Mouse (Mus musculus): ENCODE measurements around the gene Kat6b.

Gene Kat6b

DNA sequence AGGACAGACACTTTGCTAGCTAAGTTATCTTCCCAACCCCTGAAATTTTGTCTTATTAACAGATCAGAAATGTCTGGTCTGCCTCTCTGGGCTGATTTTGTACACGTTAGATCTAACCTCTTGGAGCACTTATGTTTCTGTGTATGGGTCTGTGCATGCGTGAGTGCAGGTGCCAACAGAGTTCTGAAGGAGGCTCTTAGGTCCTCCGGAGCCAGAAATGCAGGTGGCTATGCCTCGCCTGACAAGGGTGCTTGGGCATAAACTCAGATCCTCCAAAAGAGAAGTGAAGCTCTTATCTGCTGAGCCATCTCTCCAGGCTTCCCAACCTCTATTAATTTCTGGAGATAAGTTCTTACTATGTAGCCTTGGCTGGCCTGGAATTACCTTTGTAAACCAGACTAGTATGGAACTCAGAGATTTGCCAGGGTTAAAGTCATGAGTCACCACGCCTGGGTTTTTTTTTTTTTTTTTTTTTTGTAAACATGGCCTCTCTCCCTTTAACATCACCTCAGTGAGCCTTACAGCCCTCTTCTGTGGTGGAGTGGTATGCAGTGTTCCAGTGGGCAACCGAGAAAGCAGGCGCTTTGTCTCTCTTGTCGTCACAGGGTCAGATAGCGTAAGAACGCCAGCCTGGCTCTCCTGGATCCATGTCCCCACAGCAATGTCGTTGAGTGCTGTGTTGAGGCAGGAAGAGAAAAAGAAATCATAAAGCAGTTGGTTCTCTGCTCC lies 79.4 kb downstream of the Kat6b start:
- no peak for DNase-seq (ENCODE audit: low read depth, low spot score)

DNA sequence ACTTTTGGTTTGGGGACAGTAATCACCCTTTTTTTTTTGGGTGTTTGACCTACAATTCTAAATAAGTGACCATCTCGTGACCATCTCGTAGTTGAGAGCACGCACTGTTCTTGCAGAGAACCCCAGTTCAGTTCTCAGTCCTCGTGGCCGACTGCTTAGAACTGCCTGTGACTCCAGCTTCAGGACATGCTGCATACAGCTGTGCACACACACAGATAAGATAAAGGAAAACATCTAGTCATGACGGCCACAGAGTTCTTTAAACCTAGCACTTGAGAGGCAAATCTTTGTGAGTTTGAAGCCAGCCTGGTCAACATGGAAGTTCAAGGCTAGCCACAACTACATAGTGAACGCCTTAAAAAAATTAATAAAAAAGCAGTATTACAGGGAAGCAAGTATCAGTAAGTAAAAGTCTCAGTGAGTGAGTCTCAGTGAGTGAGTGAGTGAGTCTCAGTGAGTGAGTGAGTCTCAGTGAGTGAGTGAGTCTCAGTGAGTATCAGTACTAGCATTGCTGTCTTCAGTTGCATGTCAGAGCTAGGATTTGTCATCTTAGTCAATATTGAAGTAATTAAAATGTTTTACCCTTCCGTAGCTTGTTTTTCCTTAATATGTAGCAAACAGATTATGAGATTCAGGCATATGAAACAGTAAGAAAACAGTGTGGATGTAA lies 80.3 kb downstream of the Kat6b start:
- DNase-seq (ENCODE audit: low read depth, low spot score): no peak

GRCm38 (mm10) chr14:21563584-21564118 lies 82.4 kb downstream of the Kat6b start:
- DNase-seq (ENCODE audit: low read depth, low spot score): no peak

DNA sequence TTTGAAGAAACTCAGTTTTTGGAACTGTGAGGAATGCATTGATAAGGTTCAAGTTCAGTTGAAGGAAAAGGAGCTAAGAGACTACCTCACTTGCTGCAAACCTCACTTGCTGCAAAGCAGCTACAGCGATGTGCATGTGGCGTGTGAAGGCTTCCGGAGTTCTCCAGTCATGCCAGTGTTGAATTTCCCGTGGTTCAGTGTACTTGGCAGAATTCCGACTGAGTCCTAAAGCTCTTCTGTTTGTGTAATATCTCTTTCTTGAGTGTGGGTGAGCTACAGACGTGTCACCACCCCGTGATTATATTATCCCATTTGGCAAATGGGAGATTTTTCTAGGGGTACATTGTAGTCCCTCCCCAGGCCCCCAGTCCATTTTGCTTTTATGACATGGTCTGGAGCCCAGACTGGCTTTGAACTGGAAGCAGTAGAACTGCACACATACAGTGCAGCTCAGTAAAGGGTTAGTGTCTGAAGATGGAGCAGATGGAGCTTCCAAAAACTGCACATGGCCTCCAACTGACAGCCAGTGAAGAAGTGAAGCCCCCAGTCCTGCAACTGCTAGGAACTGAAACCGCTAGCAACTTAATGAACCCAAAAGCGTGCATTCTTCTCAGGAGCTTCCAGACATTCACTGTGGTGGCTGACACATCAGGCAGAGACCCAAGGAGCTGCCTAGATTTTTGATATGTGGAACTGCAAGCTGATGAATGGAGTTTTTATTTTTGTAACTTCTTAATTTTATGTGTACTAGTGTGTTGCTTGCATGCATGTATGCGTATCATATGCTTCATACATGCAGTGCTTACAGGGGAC lies 84.5 kb downstream of the Kat6b start:
- no peak for DNase-seq (ENCODE audit: low read depth, low spot score)

DNA sequence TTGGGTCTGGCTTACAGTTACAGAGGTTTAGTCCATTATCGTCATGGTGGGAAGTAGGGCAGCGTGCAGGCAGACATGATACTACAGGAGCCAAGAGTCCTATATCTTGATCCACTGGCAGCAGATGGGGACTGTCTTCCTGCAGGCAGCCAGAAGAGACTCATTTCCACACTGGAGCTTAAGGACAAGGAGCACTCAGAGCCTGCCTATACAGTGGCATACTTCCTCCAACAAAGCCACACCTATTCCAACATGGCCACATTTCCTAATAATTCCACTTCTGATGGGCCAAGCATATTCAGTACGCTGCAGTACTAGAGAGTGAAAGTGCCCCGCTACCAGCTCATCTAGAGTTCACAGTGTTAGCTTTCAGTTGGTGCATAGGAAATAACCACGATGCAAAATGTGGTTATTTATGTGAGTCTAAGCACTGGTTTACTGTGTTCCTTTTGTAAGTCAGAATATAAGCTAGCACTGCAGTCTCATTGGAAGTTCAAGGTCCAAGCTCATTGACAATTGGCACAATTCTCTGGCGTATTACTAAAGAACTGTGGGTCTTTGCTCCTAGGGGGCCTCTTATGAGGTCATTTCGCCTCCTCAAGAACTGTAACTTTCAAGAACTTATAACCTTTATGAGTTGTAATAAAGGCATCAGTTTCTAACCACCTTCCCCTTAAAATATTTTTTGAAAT lies 86.2 kb downstream of the Kat6b start:
- DNase-seq (ENCODE audit: low read depth, low spot score): no peak

- no peak for DNase-seq (ENCODE audit: low read depth, low spot score)
Measured at GRCm38 (mm10) chr14:21568821-21569220, 87.6 kb downstream of the Kat6b start.

- no peak for DNase-seq (ENCODE audit: low read depth, low spot score)
Measured at GRCm38 (mm10) chr14:21574686-21575309, 93.6 kb downstream of the Kat6b start.

- no peak for DNase-seq (ENCODE audit: low read depth, low spot score)
Measured at GRCm38 (mm10) chr14:21576867-21577266, 95.6 kb downstream of the Kat6b start.

GRCm38 (mm10) chr14:21581198-21581597 lies 100.0 kb downstream of the Kat6b start:
- DNase-seq (ENCODE audit: low read depth, low spot score): peak; percentile 43

DNA sequence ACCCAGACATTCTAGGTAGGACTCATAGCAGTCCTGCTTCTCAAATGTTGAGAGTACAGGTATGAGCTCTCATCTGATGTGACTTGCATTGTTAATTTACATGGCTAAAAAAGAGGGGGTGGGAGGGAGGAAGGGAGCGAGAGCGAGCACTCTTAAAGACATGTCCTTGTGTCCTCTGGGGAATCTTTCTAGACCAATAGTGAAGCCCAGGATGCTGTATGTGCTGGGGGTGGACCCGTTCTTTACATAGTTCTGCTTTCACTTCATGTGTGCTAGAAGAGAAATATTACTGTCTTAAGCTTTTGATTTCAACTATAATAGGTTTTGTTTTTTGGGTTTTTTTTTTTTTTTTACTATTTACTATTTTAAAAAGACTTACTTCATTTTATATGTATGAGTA lies 101.1 kb downstream of the Kat6b start:
- no peak for DNase-seq (ENCODE audit: low read depth, low spot score)

DNA sequence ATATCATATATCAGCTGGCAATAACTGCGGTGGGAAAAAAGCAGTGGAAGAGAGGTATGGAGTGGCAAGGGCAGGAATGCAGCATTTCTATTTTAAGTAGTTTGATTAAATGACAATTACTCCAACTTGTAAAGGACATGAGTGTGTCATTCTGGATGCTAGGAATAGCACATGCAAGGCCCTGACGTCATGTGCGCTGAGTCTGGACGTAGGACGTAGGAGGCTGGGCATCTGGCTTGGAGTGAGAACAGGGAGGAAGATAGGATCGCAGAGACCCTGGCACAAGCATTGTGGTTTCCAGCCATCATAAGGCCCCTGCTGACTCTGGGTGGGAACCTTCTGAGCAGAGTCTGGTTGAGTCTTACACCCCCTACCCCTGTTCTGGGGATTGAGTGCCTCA lies 101.8 kb downstream of the Kat6b start:
- DNase-seq (ENCODE audit: low read depth, low spot score): no peak

GRCm38 (mm10) chr14:21583868-21584267 lies 102.6 kb downstream of the Kat6b start:
- no peak for DNase-seq (ENCODE audit: low read depth, low spot score)

DNA sequence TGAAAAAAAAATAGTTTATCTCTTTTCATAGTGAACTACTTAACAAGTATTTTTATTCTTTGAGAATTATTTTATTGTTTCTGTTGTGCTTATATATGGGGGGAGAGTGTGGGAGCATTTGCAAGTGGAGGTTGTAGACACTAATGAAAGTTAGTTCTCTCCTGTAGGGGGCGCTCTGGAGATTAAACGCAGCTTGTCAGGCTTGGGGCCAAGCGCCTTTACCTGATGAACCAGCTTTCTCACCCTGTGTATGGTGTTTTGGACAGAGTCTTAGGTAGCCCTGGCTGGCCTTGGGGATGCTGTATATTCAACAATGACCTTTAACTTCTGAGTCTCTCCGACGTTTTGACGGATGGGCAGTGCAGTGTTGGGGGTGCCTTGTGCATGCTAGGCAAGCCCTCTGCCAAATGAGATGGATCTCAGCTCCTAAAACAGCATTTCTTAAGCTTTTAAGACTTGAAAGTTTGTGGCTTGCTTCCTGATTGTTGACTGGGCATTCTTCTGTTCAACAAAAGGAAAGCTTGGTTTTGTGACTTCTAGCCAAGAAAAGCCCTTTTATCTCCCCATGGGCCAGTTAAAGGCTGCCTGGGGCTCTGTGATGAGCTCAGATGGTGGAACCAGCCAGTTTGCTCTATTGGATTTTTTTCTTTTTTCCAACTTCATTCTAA lies 103.4 kb downstream of the Kat6b start:
- no peak for DNase-seq (ENCODE audit: low read depth, low spot score)

GRCm38 (mm10) chr14:21585491-21586251 lies 104.4 kb downstream of the Kat6b start:
- DNase-seq (ENCODE audit: low read depth, low spot score): no peak

DNA sequence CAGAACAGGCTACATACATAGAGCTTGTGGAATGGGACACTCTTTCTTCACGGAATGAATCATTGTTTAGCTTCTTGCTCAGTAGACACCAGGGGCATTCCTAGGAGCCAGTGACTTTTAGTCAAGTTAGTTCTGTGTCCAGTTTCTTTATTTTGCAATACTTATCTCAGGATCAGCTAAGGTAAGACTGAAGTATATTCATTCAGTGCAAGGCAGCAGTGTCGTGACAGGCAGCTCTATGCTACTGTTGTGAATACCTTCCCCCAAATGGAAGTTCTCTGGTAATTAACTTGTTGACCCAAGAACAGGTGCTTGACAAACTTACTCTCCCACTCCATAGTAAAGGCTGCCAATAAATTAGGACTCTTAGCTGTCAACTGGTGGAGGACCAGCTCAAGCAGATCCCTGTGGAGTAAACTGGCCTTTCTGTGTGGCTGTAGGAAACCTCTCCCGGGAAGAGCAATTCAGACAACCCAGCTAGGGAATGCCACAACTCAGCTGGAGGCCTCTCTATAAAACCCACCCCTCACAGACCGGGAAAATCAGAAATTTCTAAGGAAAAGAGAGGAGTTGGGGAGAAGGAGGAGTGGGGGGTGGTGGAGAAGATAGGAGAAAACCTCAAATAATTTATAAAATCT lies 105.4 kb downstream of the Kat6b start:
- DNase-seq (ENCODE audit: low read depth, low spot score): no peak

GRCm38 (mm10) chr14:21587931-21588330 lies 106.7 kb downstream of the Kat6b start:
- DNase-seq (ENCODE audit: low read depth, low spot score): no peak

- DNase-seq (ENCODE audit: low read depth, low spot score): no peak
Measured at GRCm38 (mm10) chr14:21589620-21590019, 108.4 kb downstream of the Kat6b start.

GRCm38 (mm10) chr14:21590205-21590604 lies 109.0 kb downstream of the Kat6b start:
- DNase-seq (ENCODE audit: low read depth, low spot score): no peak

DNA sequence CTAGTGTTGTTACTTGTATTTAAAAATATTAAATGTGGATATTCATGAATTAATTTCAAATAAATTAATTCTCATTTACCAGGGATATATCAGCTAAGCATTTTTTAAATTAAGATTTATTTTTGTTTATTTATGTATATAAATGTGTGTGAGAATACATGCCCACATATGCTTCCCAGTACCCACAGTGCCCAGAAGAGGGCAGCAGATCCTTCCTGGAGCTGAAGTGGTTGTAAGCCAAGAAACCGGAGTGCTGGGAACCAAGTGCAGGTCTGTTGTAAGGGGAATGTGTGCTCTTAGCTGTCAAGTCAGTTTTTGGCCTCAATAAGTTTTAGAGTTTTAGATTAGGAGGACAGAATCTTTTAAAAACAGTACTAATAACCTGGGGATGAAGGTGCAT lies 110.9 kb downstream of the Kat6b start:
- no peak for DNase-seq (ENCODE audit: low read depth, low spot score)
